Mouse (Mus musculus): ENCODE data around the gene Pald1. TPM values are rescaled to one million over a fixed set of nuclear protein-coding genes. Genes with fewer than 3 reads are reported as not detected.

The Pald1 gene
- polyA plus RNA-seq, 1 experiment from 2014 or later = 21.0 TPM

- 87% methylated on average over 8 of the region's 8 CpGs for WGBS
- peaks cover 10% of the 10 kb centered on the region for H3K36me3 ChIP-seq (ENCODE audit: control insufficient read depth, insufficient read depth)
Measured at GRCm38 (mm10) chr10:61356568-61356967, 26.8 kb downstream of the Pald1 start.

GRCm38 (mm10) chr10:61356095-61356494 lies 27.2 kb downstream of the Pald1 start:
- Histone ChIP-seq H3K36me3 (ENCODE audit: control insufficient read depth, insufficient read depth) (peaks cover 13% of the 10 kb centered on the region), H3K9ac (ENCODE audit: low read length) (no peak overlapping the region), H3K4me1 (ENCODE audit: control insufficient read depth, insufficient read depth, low read length) (peaks cover 9% of the 10 kb centered on the region; the same call in 1 of the 2 replicates), H3K9me3 (replicated peaks; ENCODE audit: control insufficient read depth, low read length) (no peaks in the 10 kb centered on the region), H3K27ac (ENCODE audit: low read length) (no peak overlapping the region), H3K27me3 (ENCODE audit: control insufficient read depth, insufficient read depth, low read length) (no peaks in the 10 kb centered on the region), H3K4me2 (ENCODE audit: low read depth, low read length) (no peak overlapping the region), H3K4me3 (ENCODE audit: low read length) (no peak overlapping the region)
- WGBS = 93% methylated on average over 5 of the region's 5 CpGs
- ATAC-seq (replicated peaks; ENCODE audit: extremely low read depth, insufficient read depth, low FRiP score) = no peak

More at GRCm38 (mm10) chr10:61356568-61356967, 26.8 kb downstream of the Pald1 start:
- H3K9ac ChIP-seq (ENCODE audit: low read length) = no peak overlapping the region
- peaks cover 9% of the 10 kb centered on the region; the same call in 1 of the 2 replicates for H3K4me1 ChIP-seq (ENCODE audit: control insufficient read depth, insufficient read depth, low read length)
- no peak overlapping the region for H3K4me3 ChIP-seq (ENCODE audit: low read length)
- no peaks in the 10 kb centered on the region for H3K27me3 ChIP-seq (ENCODE audit: control insufficient read depth, insufficient read depth, low read length)
- H3K4me2 ChIP-seq (ENCODE audit: low read depth, low read length) = no peak overlapping the region
- no peak for ATAC-seq (replicated peaks; ENCODE audit: extremely low read depth, insufficient read depth, low FRiP score)
- H3K9me3 ChIP-seq (replicated peaks; ENCODE audit: control insufficient read depth, low read length) = no peaks in the 10 kb centered on the region
- H3K27ac ChIP-seq (ENCODE audit: low read length) = no peak overlapping the region

- no peak for ATAC-seq (replicated peaks; ENCODE audit: extremely low read depth, insufficient read depth, low FRiP score)
- Histone ChIP-seq H3K4me3 (ENCODE audit: low read length) (no peak overlapping the region), H3K4me2 (ENCODE audit: low read depth, low read length) (no peak overlapping the region), H3K9ac (ENCODE audit: low read length) (no peak overlapping the region), H3K9me3 (replicated peaks; ENCODE audit: control insufficient read depth, low read length) (no peaks in the 10 kb centered on the region), H3K36me3 (ENCODE audit: control insufficient read depth, insufficient read depth) (peaks cover 18% of the 10 kb centered on the region), H3K4me1 (ENCODE audit: control insufficient read depth, insufficient read depth, low read length) (peaks cover 9% of the 10 kb centered on the region; the same call in 1 of the 2 replicates), H3K27me3 (ENCODE audit: control insufficient read depth, insufficient read depth, low read length) (no peaks in the 10 kb centered on the region), H3K27ac (ENCODE audit: low read length) (no peak overlapping the region)
- 95% methylated on average over 13 of the region's 13 CpGs for WGBS
Measured at GRCm38 (mm10) chr10:61355611-61356010, 27.7 kb downstream of the Pald1 start.

- Histone ChIP-seq H3K27ac (ENCODE audit: low read length) (no peak overlapping the region), H3K4me1 (ENCODE audit: control insufficient read depth, insufficient read depth, low read length) (no peaks in the 10 kb centered on the region), H3K36me3 (ENCODE audit: control insufficient read depth, insufficient read depth) (peaks cover 35% of the 10 kb centered on the region), H3K4me2 (ENCODE audit: low read depth, low read length) (no peak overlapping the region), H3K27me3 (ENCODE audit: control insufficient read depth, insufficient read depth, low read length) (no peaks in the 10 kb centered on the region), H3K9ac (ENCODE audit: low read length) (no peak overlapping the region), H3K9me3 (replicated peaks; ENCODE audit: control insufficient read depth, low read length) (no peaks in the 10 kb centered on the region; the same call in 1 of the 2 replicates), H3K4me3 (ENCODE audit: low read length) (no peak overlapping the region)
- WGBS = 81% methylated on average over 4 of the region's 4 CpGs
- no peak for ATAC-seq (replicated peaks; ENCODE audit: extremely low read depth, insufficient read depth, low FRiP score)
Measured at GRCm38 (mm10) chr10:61351216-61351615, 32.1 kb downstream of the Pald1 start.

GRCm38 (mm10) chr10:61346374-61346773 lies 37.0 kb downstream of the Pald1 start:
- ATAC-seq (replicated peaks; ENCODE audit: extremely low read depth, insufficient read depth, low FRiP score) = 0 out of 2 replicates have a peak, but pooled peaks have one; percentile 29
- no peaks in the 10 kb centered on the region; the same call in 1 of the 2 replicates for H3K9me3 ChIP-seq (replicated peaks; ENCODE audit: control insufficient read depth, low read length)
- H3K27me3 ChIP-seq (ENCODE audit: control insufficient read depth, insufficient read depth, low read length) = no peaks in the 10 kb centered on the region
- H3K4me1 ChIP-seq (ENCODE audit: control insufficient read depth, insufficient read depth, low read length) = peaks cover 11% of the 10 kb centered on the region; the same call in 1 of the 2 replicates
- no peak overlapping the region for H3K9ac ChIP-seq (ENCODE audit: low read length)
- H3K4me2 ChIP-seq (ENCODE audit: low read depth, low read length) = no peak overlapping the region
- no peak overlapping the region for H3K4me3 ChIP-seq (ENCODE audit: low read length)
- H3K27ac ChIP-seq (ENCODE audit: low read length) = peak overlapping the region; percentile 8; the same call in 1 of the 2 replicates
- H3K36me3 ChIP-seq (ENCODE audit: control insufficient read depth, insufficient read depth) = peaks cover 32% of the 10 kb centered on the region
- WGBS = 25% methylated on average over 10 of the region's 10 CpGs

- ATAC-seq (replicated peaks; ENCODE audit: extremely low read depth, insufficient read depth, low FRiP score) = no peak
- Histone ChIP-seq H3K9me3 (replicated peaks; ENCODE audit: control insufficient read depth, low read length) (no peaks in the 10 kb centered on the region; the same call in 1 of the 2 replicates), H3K36me3 (ENCODE audit: control insufficient read depth, insufficient read depth) (peaks cover 25% of the 10 kb centered on the region), H3K4me2 (ENCODE audit: low read depth, low read length) (no peak overlapping the region), H3K27ac (ENCODE audit: low read length) (no peak overlapping the region), H3K9ac (ENCODE audit: low read length) (no peak overlapping the region), H3K4me3 (ENCODE audit: low read length) (no peak overlapping the region), H3K4me1 (ENCODE audit: control insufficient read depth, insufficient read depth, low read length) (peaks cover 11% of the 10 kb centered on the region; the same call in 1 of the 2 replicates), H3K27me3 (ENCODE audit: control insufficient read depth, insufficient read depth, low read length) (no peaks in the 10 kb centered on the region)
- WGBS = 39% methylated on average over 8 of the region's 8 CpGs
Measured at GRCm38 (mm10) chr10:61345179-61345578, 38.2 kb downstream of the Pald1 start.

- ATAC-seq (replicated peaks; ENCODE audit: extremely low read depth, insufficient read depth, low FRiP score) = no peak
- peaks cover 11% of the 10 kb centered on the region; the same call in 1 of the 2 replicates for H3K4me1 ChIP-seq (ENCODE audit: control insufficient read depth, insufficient read depth, low read length)
Measured at GRCm38 (mm10) chr10:61343950-61344349, 39.4 kb downstream of the Pald1 start.

GRCm38 (mm10) chr10:61342750-61343149 lies 40.6 kb downstream of the Pald1 start:
- H3K27ac ChIP-seq (ENCODE audit: low read length) = no peak overlapping the region
- peaks cover 11% of the 10 kb centered on the region; the same call in 1 of the 2 replicates for H3K4me1 ChIP-seq (ENCODE audit: control insufficient read depth, insufficient read depth, low read length)
- no peak overlapping the region for H3K4me2 ChIP-seq (ENCODE audit: low read depth, low read length)
- H3K9ac ChIP-seq (ENCODE audit: low read length) = no peak overlapping the region
- no peaks in the 10 kb centered on the region for H3K27me3 ChIP-seq (ENCODE audit: control insufficient read depth, insufficient read depth, low read length)
- no peak for ATAC-seq (replicated peaks; ENCODE audit: extremely low read depth, insufficient read depth, low FRiP score)
- 92% methylated on average over 13 of the region's 13 CpGs for WGBS
- H3K36me3 ChIP-seq (ENCODE audit: control insufficient read depth, insufficient read depth) = peaks cover 14% of the 10 kb centered on the region
- no peaks in the 10 kb centered on the region for H3K9me3 ChIP-seq (replicated peaks; ENCODE audit: control insufficient read depth, low read length)
- H3K4me3 ChIP-seq (ENCODE audit: low read length) = no peak overlapping the region

More at GRCm38 (mm10) chr10:61343950-61344349, 39.4 kb downstream of the Pald1 start:
- no peak overlapping the region for H3K4me2 ChIP-seq (ENCODE audit: low read depth, low read length)
- no peaks in the 10 kb centered on the region for H3K9me3 ChIP-seq (replicated peaks; ENCODE audit: control insufficient read depth, low read length)
- H3K4me3 ChIP-seq (ENCODE audit: low read length) = no peak overlapping the region
- no peaks in the 10 kb centered on the region for H3K27me3 ChIP-seq (ENCODE audit: control insufficient read depth, insufficient read depth, low read length)
- whole genome bisulfite sequencing = 67% methylated on average over 8 of the region's 8 CpGs
- no peak overlapping the region for H3K27ac ChIP-seq (ENCODE audit: low read length)
- no peak overlapping the region for H3K9ac ChIP-seq (ENCODE audit: low read length)
- peaks cover 12% of the 10 kb centered on the region for H3K36me3 ChIP-seq (ENCODE audit: control insufficient read depth, insufficient read depth)

GRCm38 (mm10) chr10:61341557-61341956 lies 41.8 kb downstream of the Pald1 start:
- Histone ChIP-seq H3K36me3 (ENCODE audit: control insufficient read depth, insufficient read depth) (peaks cover 14% of the 10 kb centered on the region), H3K4me3 (ENCODE audit: low read length) (no peak overlapping the region), H3K27ac (ENCODE audit: low read length) (no peak overlapping the region), H3K4me2 (ENCODE audit: low read depth, low read length) (no peak overlapping the region), H3K9me3 (replicated peaks; ENCODE audit: control insufficient read depth, low read length) (no peaks in the 10 kb centered on the region), H3K9ac (ENCODE audit: low read length) (no peak overlapping the region), H3K4me1 (ENCODE audit: control insufficient read depth, insufficient read depth, low read length) (peaks cover 11% of the 10 kb centered on the region; the same call in 1 of the 2 replicates), H3K27me3 (ENCODE audit: control insufficient read depth, insufficient read depth, low read length) (no peaks in the 10 kb centered on the region)
- no peak for ATAC-seq (replicated peaks; ENCODE audit: extremely low read depth, insufficient read depth, low FRiP score)
- 56% methylated on average over 6 of the region's 6 CpGs for WGBS
